Mouse (Mus musculus): Measurements from ENCODE around the gene Treml2.

DNA sequence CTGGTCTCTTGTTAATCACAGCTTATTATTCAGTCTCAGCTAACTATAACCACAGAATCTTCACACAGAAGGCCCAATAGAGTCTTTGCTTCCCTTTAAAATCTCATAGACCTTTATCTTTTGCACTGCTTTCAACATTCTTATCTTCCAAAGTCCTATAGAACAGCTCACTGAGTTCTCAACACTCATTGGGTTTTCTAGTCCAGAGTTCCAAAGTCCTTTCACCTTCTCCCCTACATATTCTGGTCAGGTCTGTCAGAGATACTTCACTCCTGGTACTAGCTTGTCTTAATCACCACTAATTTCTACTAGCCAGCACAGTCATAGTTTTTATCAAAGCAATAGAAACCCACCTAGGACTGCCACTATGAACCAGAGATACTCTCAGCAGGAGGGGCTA, 42.7 kb upstream of the Treml2 start:
- TF ChIP-seq CTCF (IDR thresholded peaks at IDR 0.05; ENCODE audit: low read depth): no peak
- TF ChIP-seq EP300 (IDR thresholded peaks at IDR 0.05; ENCODE audit: low read depth): no peak
